In the genomic region with DNA sequence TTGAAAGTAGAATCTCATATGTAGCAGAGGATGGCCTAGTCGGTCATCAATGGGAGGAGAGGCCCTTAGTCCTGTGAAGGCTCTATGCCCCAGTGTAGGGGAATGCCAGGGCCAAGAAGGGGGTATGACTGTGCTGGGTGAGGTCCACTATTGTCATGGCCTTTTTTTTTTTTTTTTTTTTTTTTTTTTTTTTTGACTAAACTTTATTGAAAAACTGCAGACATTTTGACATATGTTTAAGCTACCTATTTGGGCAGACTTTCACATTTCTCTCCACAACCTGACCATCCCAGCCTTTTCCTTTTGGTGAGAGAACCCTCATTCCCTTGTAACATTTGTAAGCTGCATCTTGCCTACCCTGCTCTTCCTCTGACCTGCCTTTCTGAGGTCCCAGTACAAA, we compare ENCODE assay signal across 14 mouse cellular contexts. TPM values are rescaled to one million over a fixed set of nuclear protein-coding genes. Genes with fewer than 3 reads are reported as not detected.
"Had no signal": no experiment of that assay in that cellular context is flagged by ENCODE, and none has a peak within 500 bp of the region (broad histone marks: within the 10 kb centered on the region; RNA-seq: fewer than 3 reads in every experiment).

No protein-coding gene starts in this region.

- ATAC-seq: intestine, postnatal 0 days; liver, postnatal 0 days had no signal

- H3K4me2 ChIP-seq: limb, embryonic 12.5 days; liver, embryonic 13.5 days; lung, embryonic 15.5 days; midbrain, embryonic 12.5 days; neural tube, embryonic 15.5 days had no signal

- DNase-seq: kidney, adult 8-10 months; liver; liver, embryonic 13.5 days; liver, postnatal 0 days; right cerebral cortex, adult 18-20 months; right cerebral cortex, postnatal 25 days; thymus, adult 2 months; thymus, postnatal 25 days had no signal

- H3K4me1 ChIP-seq: limb, embryonic 12.5 days; liver, embryonic 13.5 days; lung, embryonic 15.5 days; midbrain, embryonic 12.5 days; neural tube, embryonic 15.5 days had no signal

- H3K4me3 ChIP-seq: limb, embryonic 12.5 days; liver, embryonic 13.5 days; lung, embryonic 15.5 days; midbrain, embryonic 12.5 days; neural tube, embryonic 15.5 days had no signal

- H3K9ac ChIP-seq: limb, embryonic 12.5 days; liver, embryonic 13.5 days; liver, postnatal 0 days; lung, embryonic 15.5 days; midbrain, embryonic 12.5 days; neural tube, embryonic 15.5 days had no signal

- H3K27ac ChIP-seq: limb, embryonic 12.5 days; liver, embryonic 13.5 days; lung, embryonic 15.5 days; midbrain, embryonic 12.5 days; neural tube, embryonic 15.5 days had no signal

- H3K9me3 ChIP-seq: limb, embryonic 12.5 days; liver, embryonic 13.5 days; lung, embryonic 15.5 days; midbrain, embryonic 12.5 days; neural tube, embryonic 15.5 days had no signal

- H3K27me3 ChIP-seq: limb, embryonic 12.5 days; liver, embryonic 13.5 days; lung, embryonic 15.5 days; midbrain, embryonic 12.5 days; neural tube, embryonic 15.5 days had no signal

RNA-seq across cellular contexts. Expression of a gene that starts 17.3 kb away (rescaled TPM):
- polyA plus RNA-seq: liver, embryonic 13.5 days had no signal

RNA-seq across cellular contexts. Expression of a gene that starts 29.5 kb away (rescaled TPM):
- polyA plus RNA-seq: limb, embryonic 12.5 days; neural tube, embryonic 11.5 days had no signal
